Comparison of ENCODE assay signal across 11 mouse cellular contexts in genomic region chr2:135745126-135745525, GRCm38 (mm10).
DNase-seq lines count a peak whose midpoint lies in the region; ATAC-seq lines count a peak whose summit lies in the region.
"Had no signal": no experiment of that assay in that cellular context is flagged by ENCODE, and none has a peak within 500 bp of the region (broad histone marks: within the 10 kb centered on the region; RNA-seq: fewer than 3 reads in every experiment).

No protein-coding gene starts in this region.

- WGBS in intestine, embryonic 15.5 days = 56% methylated on average over 7 of the region's 7 CpGs
- 53% methylated on average over 7 of the region's 7 CpGs for WGBS in intestine, embryonic 16.5 days

- H3K27me3 ChIP-seq in intestine, embryonic 15.5 days (replicated peaks) = no peaks in the 10 kb centered on the region
- no peaks in the 10 kb centered on the region for H3K27me3 ChIP-seq in intestine, embryonic 16.5 days (replicated peaks; ENCODE audit: control insufficient read depth, insufficient read depth, low read length)
- H3K27me3 ChIP-seq: embryonic facial prominence, embryonic 15.5 days had no signal

- H3K27ac ChIP-seq in intestine, embryonic 15.5 days = no peak overlapping the region
- no peak overlapping the region for H3K27ac ChIP-seq in intestine, embryonic 16.5 days (ENCODE audit: low read length)
- peak overlapping the region; percentile 55; the same call in 1 of the 2 replicates for H3K27ac ChIP-seq in brown adipose tissue, adult 24 weeks (replicated peaks; ENCODE audit: low read depth, low read length)
- H3K27ac ChIP-seq: embryonic facial prominence, embryonic 15.5 days had no signal

- 0 out of 2 replicates have a peak, but pooled peaks have one; percentile 53 for ATAC-seq in intestine, embryonic 15.5 days
- no peak for ATAC-seq in intestine, embryonic 16.5 days

- H3K4me1 ChIP-seq in intestine, embryonic 15.5 days (replicated peaks) = 0 out of 2 replicates have a peak, but pooled peaks cover 5% of the 10 kb centered on the region
- 0 out of 2 replicates have a peak, but pooled peaks cover 2% of the 10 kb centered on the region for H3K4me1 ChIP-seq in intestine, embryonic 16.5 days (ENCODE audit: control insufficient read depth, insufficient read depth, low read length)
- peaks cover 47% of the 10 kb centered on the region for H3K4me1 ChIP-seq in brown adipose tissue, adult 24 weeks (ENCODE audit: control insufficient read depth, insufficient read depth, insufficient read length, low read length)

- H3K9me3 ChIP-seq in intestine, embryonic 15.5 days = no peaks in the 10 kb centered on the region
- H3K9me3 ChIP-seq in intestine, embryonic 16.5 days (ENCODE audit: control insufficient read depth, low read length) = no peaks in the 10 kb centered on the region
- H3K9me3 ChIP-seq: embryonic facial prominence, embryonic 15.5 days had no signal

- no peak overlapping the region for H3K9ac ChIP-seq in intestine, embryonic 15.5 days
- no peak overlapping the region for H3K9ac ChIP-seq in intestine, embryonic 16.5 days (ENCODE audit: low read depth, low read length)
- H3K9ac ChIP-seq: embryonic facial prominence, embryonic 15.5 days had no signal

- no peaks in the 10 kb centered on the region for H3K36me3 ChIP-seq in intestine, embryonic 15.5 days
- H3K36me3 ChIP-seq in intestine, embryonic 16.5 days (ENCODE audit: control insufficient read depth, insufficient read depth, low read length) = no peaks in the 10 kb centered on the region
- H3K36me3 ChIP-seq: embryonic facial prominence, embryonic 15.5 days had no signal

- peak; percentile 42 for DNase-seq in adrenal gland, postnatal 14 days
- DNase-seq in adrenal gland, adult 18-20 months (ENCODE audit: low spot score in 2 of 2) = no peak
- DNase-seq in lung, postnatal 10 days = peak; percentile 54
- DNase-seq in thymus, adult 18-20 months = no peak
- DNase-seq in frontal cortex, adult 2 months (ENCODE audit: extremely low spot score in 1 of 2, low spot score in 1 of 2) = no peak
- DNase-seq: heart, postnatal 14 days; right cerebral cortex, postnatal 4 days had no signal

- no peak overlapping the region for H3K4me3 ChIP-seq in intestine, embryonic 15.5 days (replicated peaks)
- H3K4me3 ChIP-seq in intestine, embryonic 16.5 days (ENCODE audit: low read length) = no peak overlapping the region
- H3K4me3 ChIP-seq in brown adipose tissue, adult 24 weeks (ENCODE audit: insufficient read depth, low read depth, low read length) = no peak overlapping the region
- H3K4me3 ChIP-seq: embryonic facial prominence, embryonic 15.5 days had no signal

- no peak overlapping the region for H3K4me2 ChIP-seq in intestine, embryonic 15.5 days (replicated peaks)
- no peak overlapping the region for H3K4me2 ChIP-seq in intestine, embryonic 16.5 days (ENCODE audit: low read depth, low read length)
- H3K4me2 ChIP-seq: embryonic facial prominence, embryonic 15.5 days had no signal

Comparison
In these comparisons a context has a peak if more than half of its experiments do, and no peak if none do; other contexts are left out.
1. DNase-seq: peak in adrenal gland, postnatal 14 days (single experiment) and lung, postnatal 10 days (single experiment); none in adrenal gland, adult 18-20 months (0 of 2), thymus, adult 18-20 months (0 of 2) and frontal cortex, adult 2 months (0 of 2).